Mouse (Mus musculus) spleen, adult 2 months (tissue): Measurements from ENCODE around the gene Cds1. TPM values are rescaled to one million over a fixed set of nuclear protein-coding genes. Genes with fewer than 3 reads are reported as not detected.

Experiments used
- DNase-seq, 2 experiments: peaks; one replicate each; pipeline versions ENCODE4 v3.0.0 to v3.0.0-alpha.2; 2012 to 2021; ENCODE audit warnings: low spot score in 2 of 2, low read depth in 1 of 2
- H3K27ac ChIP-seq: fragments of 200-500 bp; 2 replicates; pipeline ENCODE4 v1.5.1; 2012; ENCODE audit warnings: low read length, inconsistent platforms; ENCODE audit not compliant: insufficient read depth
- H3K27me3 ChIP-seq: fragments of 200-500 bp; 2 replicates; pipeline ENCODE4 v1.6.1; 2012; ENCODE audit warnings: mild to moderate bottlenecking, moderate library complexity, low read length, inconsistent platforms; ENCODE audit not compliant: control insufficient read depth, insufficient read depth
- H3K36me3 ChIP-seq: fragments of 200-500 bp; 2 replicates; pipeline ENCODE4 v1.6.1; 2012; ENCODE audit warnings: mild to moderate bottlenecking, low read length, inconsistent platforms; ENCODE audit not compliant: control insufficient read depth, insufficient read depth
- H3K4me1 ChIP-seq: fragments of 200-500 bp; 2 replicates; pipeline ENCODE4 v1.6.1; 2011; ENCODE audit warnings: inconsistent platforms; ENCODE audit not compliant: control insufficient read depth, insufficient read depth, insufficient read length
- H3K4me3 ChIP-seq: fragments of 200-500 bp; 2 replicates; pipeline ENCODE4 v1.5.1; 2011; ENCODE audit warnings: mild to moderate bottlenecking, inconsistent platforms; ENCODE audit not compliant: insufficient read depth, insufficient read length; ENCODE audit errors: extremely low read depth
- CTCF ChIP-seq: fragments of 200-500 bp; IDR thresholded peaks from 2 replicates; pipeline ENCODE4 v1.5.1; 2011; ENCODE audit warnings: mild to moderate bottlenecking, inconsistent platforms; ENCODE audit not compliant: insufficient read depth, insufficient read length, insufficient replicate concordance; ENCODE audit errors: extremely low read depth
- POLR2A ChIP-seq: fragments of 200-500 bp; IDR thresholded peaks from 2 replicates; pipeline ENCODE4 v1.6.1; 2011; ENCODE audit warnings: low read depth, low read length, inconsistent platforms
- WGBS: fragments of 180-500 bp; shearing (Covaris S2); methylation state at CpG from one replicate; pipeline ENCODE4 v1.1.7; 2018; 5-methylcytosine and 5-hydroxymethylcytosine counted together
- polyA plus RNA-seq: library from polyadenylated mRNA; depleted of rRNA; stranded (reverse); fragments of >200 nt; gene quantifications from 2 replicates; pipeline ENCODE4 v1.2.3, GENCODE M21; 2012

Cds1 gene
- polyA plus RNA-seq, 1 experiment = 1.7 TPM

DNA sequence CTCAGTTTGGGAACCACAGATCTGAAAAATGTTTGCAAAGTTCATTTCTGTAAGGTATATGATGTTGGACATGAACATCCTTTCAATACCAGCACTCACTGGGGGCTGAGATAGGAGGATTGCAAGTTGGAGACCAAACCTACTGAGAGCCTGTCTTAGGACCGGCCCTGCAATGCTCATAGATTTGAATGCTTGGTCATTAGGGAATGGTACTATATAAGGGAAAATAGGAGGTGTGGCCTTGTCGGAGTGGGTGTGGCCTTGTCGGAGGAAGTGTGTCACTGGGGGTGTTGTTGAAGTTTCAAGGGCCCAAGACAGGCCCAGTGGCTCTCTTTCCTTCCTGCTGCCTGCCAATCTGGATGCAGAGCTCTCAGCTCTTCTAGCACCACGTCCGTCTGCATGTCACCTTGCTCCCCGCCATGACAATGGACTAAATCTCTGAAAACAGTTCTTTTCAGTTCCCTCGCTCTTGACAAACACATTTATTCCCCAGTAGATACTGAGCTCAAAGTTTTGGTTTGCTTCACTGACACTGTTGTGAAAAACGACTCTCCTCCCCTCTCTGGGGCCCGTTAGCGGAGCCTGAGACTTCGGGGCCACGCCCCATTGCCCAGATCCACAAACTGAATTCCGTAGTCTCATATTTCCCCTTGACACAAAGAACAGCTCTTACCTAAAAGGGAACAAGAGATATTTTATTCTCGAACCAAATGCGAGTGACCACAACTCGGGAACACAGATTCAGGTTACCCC, 24.3 kb upstream of the Cds1 start:
- Histone ChIP-seq H3K27ac (no peak overlapping the region), H3K36me3 (no peaks in the 10 kb centered on the region), H3K27me3 (no peaks in the 10 kb centered on the region), H3K4me3 (no peak overlapping the region), H3K4me1 (no peaks in the 10 kb centered on the region)
- TF ChIP-seq CTCF (no peak), POLR2A (no peak)
- WGBS = 91% methylated on average over 16 of the region's 16 CpGs
- DNase-seq = no peak

DNA sequence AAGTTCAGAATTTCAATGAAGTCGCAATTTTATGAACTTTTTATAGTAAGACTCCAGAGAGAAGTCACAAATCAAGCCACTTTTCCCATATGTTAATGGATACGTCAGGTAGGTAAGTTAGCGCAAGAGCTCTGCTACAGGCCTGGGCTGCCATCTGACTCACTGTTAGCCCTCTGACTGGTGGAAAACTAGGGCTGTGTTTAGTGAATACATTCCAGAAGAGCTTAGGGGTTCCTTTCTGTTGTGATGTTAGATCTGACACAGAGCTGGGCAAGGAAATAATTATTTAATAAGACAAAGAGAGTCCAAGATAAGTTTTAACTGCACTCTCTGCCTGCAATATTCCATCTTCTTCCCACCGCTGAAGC, 23.7 kb upstream of the Cds1 start:
- no peak for TF ChIP-seq POLR2A
- TF ChIP-seq CTCF = no peak
- Histone ChIP-seq H3K4me3 (no peak overlapping the region), H3K27ac (no peak overlapping the region), H3K36me3 (no peaks in the 10 kb centered on the region), H3K27me3 (no peaks in the 10 kb centered on the region), H3K4me1 (no peaks in the 10 kb centered on the region)
- 92% methylated on average over 4 of the region's 4 CpGs for whole genome bisulfite sequencing
- no peak for DNase-seq

DNA sequence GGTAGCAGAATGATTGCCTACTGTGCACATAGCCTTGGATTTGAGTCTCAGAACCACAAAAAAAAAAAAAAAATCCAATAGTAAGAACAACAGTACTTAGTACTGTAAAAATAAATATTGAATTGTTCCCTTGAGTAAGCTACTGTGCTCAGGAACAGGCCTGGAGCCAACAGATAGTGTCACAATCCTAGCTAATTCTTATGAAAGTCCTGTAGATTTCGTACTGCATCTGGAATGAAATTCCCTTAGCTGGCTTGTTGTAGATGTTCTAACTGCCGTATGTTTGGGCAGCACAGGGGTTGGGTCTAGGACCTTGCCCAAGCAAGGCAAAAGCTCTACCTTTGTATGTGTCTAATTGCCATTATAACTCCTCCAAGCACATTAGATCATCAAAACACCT, 22.9 kb upstream of the Cds1 start:
- H3K4me3 ChIP-seq = no peak overlapping the region
- no peak for DNase-seq
- no peaks in the 10 kb centered on the region for H3K27me3 ChIP-seq
- H3K4me1 ChIP-seq = no peaks in the 10 kb centered on the region
- WGBS = 89% methylated on average over 2 of the region's 2 CpGs
- no peak overlapping the region for H3K27ac ChIP-seq
- TF ChIP-seq POLR2A (no peak), CTCF (no peak)
- no peaks in the 10 kb centered on the region for H3K36me3 ChIP-seq

DNA sequence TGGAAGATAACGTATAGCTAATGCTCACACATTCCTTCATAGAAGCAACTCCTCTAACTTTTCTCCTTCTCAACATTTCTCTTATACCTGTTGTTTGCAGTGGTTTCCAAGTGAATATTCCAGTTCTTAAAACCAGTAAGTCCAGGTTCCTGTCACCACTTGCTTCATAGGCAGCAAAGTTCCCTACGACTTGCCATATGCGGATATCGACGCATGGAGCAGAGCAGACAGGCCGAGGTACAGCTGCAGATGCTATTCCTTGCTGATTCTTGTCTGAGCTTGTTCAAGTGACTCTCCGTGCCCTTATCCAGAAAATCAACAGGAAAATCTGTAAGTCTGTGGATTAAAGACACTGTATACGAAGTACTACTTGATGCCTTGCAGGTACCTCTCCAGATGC, 22.5 kb upstream of the Cds1 start:
- DNase-seq = no peak
- WGBS = 97% methylated on average over 8 of the region's 8 CpGs
- Histone ChIP-seq H3K27ac (no peak overlapping the region), H3K36me3 (no peaks in the 10 kb centered on the region), H3K4me3 (no peak overlapping the region), H3K4me1 (no peaks in the 10 kb centered on the region), H3K27me3 (no peaks in the 10 kb centered on the region)
- TF ChIP-seq POLR2A (no peak), CTCF (no peak)

DNA sequence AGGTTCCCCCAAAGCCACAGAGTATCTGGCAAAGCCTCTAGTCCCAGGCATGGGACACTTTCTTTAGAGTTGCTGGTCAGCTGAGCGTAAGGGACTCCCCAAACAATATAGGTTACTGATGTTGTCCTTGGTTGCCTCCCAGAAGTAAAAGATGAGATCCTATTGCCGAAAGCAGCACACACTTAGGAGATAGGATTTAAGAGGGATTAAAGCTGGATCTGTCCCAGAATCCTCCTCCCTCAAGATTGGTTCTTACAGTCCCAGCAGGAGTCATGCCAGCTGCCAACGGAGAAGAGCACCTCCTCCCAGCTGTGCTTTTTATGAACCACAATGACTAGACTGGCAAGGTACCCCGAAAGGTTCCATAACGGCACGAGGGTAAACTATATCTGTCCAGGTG, 20.0 kb upstream of the Cds1 start:
- no peak for DNase-seq
- no peaks in the 10 kb centered on the region for H3K27me3 ChIP-seq
- no peak overlapping the region for H3K4me3 ChIP-seq
- no peaks in the 10 kb centered on the region for H3K4me1 ChIP-seq
- TF ChIP-seq POLR2A (no peak), CTCF (no peak)
- WGBS = 87% methylated on average over 6 of the region's 6 CpGs
- H3K36me3 ChIP-seq = no peaks in the 10 kb centered on the region
- no peak overlapping the region for H3K27ac ChIP-seq

DNA sequence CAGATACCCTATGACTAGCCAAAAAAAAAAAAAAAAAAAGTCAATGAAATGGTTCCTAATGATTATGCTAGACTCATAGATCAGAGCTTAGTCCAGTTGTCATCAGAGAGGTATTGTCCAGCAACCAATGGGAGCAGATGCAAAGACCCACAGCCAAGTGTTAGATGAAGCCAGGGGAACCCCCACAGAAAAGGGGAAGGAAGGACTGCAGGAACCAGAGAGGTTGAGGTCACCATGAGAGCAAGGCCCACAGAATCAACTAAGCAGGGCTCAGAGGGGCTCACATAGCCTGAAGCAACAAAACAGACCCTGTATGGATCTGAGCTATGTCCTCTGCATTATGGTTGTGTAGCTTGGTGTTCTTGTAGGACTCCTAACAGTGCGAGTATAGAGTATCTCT, 11.2 kb upstream of the Cds1 start:
- H3K27ac ChIP-seq = no peak overlapping the region
- H3K36me3 ChIP-seq = no peaks in the 10 kb centered on the region
- no peaks in the 10 kb centered on the region for H3K27me3 ChIP-seq
- no peak for TF ChIP-seq CTCF
- TF ChIP-seq POLR2A = no peak
- no peak overlapping the region for H3K4me3 ChIP-seq
- H3K4me1 ChIP-seq = no peaks in the 10 kb centered on the region
- DNase-seq = no peak
- 12% methylated on average over 1 of the region's 1 CpGs for WGBS

DNA sequence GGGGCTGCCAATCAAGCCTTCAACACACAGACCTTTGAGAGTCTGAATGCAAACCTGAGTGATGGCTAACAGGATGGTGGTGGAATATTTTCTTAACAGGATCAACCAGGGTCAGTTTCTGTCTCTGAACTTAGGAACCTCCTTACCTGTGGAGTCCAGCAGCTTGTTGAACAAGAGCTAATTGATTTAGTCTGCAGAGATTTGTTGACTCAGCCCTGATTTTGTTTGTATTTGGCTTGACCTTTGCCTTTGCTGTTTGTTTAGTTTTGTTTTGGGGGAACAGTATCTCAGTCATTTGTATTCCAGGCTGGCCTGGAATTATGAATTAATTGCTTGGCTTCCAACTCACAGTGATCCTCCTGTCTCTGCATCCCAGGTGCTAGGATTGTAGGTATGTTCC, 7.3 kb upstream of the Cds1 start:
- Histone ChIP-seq H3K4me3 (no peak overlapping the region; the same call in 1 of the 2 replicates), H3K36me3 (no peaks in the 10 kb centered on the region), H3K27me3 (no peaks in the 10 kb centered on the region), H3K27ac (no peak overlapping the region), H3K4me1 (no peaks in the 10 kb centered on the region)
- TF ChIP-seq CTCF (no peak), POLR2A (no peak)
- DNase-seq = no peak

DNA sequence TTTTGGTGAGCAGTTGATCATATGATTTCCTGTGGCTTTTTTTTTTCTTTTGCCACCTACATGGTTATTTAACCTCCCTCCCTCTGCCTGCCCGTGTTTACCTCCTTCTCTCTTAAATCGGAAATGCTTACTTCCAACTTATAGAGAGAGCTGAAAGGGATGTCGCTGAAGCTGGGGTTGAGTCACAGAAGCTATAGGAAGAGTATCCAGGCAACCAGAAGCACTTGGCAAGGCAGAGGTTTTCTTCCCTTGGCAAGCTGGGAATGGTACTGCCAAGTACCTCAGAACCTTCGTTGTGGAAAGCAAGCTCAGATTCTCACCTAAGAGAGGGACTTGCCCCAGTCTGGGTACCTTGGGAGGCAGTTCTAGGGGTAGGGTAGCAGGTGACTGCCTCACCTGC, 3.2 kb upstream of the Cds1 start:
- TF ChIP-seq POLR2A (no peak), CTCF (no peak)
- WGBS = 12% methylated on average over 4 of the region's 4 CpGs
- peaks cover 12% of the 10 kb centered on the region for H3K27me3 ChIP-seq
- DNase-seq = no peak
- H3K27ac ChIP-seq = no peak overlapping the region
- H3K36me3 ChIP-seq = no peaks in the 10 kb centered on the region
- H3K4me3 ChIP-seq = no peak overlapping the region
- peaks cover 10% of the 10 kb centered on the region for H3K4me1 ChIP-seq
